Mouse (Mus musculus): ENCODE data around the gene Sln. TPM values are rescaled to one million over a fixed set of nuclear protein-coding genes. Genes with fewer than 3 reads are reported as not detected.
A peak's percentile ranks its signal among the peaks of the same experiment; 100 is the strongest.

Gene Sln
- polyA plus RNA-seq, 1 experiment from 2014 or later, result 34.7 TPM

GRCm38 (mm10) chr9:53848548-53848947, 1.4 kb upstream of the Sln start:
- peaks cover 4% of the 10 kb centered on the region for H3K4me1 ChIP-seq
- H3K27ac ChIP-seq (replicated peaks), result no peak overlapping the region
- H3K27me3 ChIP-seq (replicated peaks), result peaks cover 7% of the 10 kb centered on the region; the same call in 1 of the 2 replicates
- no peaks in the 10 kb centered on the region for H3K9me3 ChIP-seq
- 63% methylated on average over 8 of the region's 8 CpGs for WGBS
- no peak for ATAC-seq (ENCODE audit: extremely low read depth, insufficient number of reproducible peaks, low FRiP score, low TSS enrichment)
- no peaks in the 10 kb centered on the region for H3K36me3 ChIP-seq
- H3K4me3 ChIP-seq, result no peak overlapping the region
- H3K4me2 ChIP-seq, result no peak overlapping the region
- no peak overlapping the region for H3K9ac ChIP-seq

- Histone ChIP-seq H3K4me2 (no peak overlapping the region), H3K9me3 (no peaks in the 10 kb centered on the region), H3K27me3 (replicated peaks) (peaks cover 33% of the 10 kb centered on the region), H3K27ac (replicated peaks) (no peak overlapping the region), H3K4me3 (no peak overlapping the region), H3K36me3 (no peaks in the 10 kb centered on the region), H3K4me1 (peaks cover 18% of the 10 kb centered on the region), H3K9ac (no peak overlapping the region)
- WGBS, result 54% methylated on average over 4 of the region's 4 CpGs
- no peak for ATAC-seq (ENCODE audit: extremely low read depth, insufficient number of reproducible peaks, low FRiP score, low TSS enrichment)
These were observed 2.2 kb downstream of the Sln start for GRCm38 (mm10) chr9:53852158-53852557.

GRCm38 (mm10) chr9:53853672-53854071, 3.7 kb downstream of the Sln start:
- Histone ChIP-seq H3K9ac (no peak overlapping the region), H3K4me3 (no peak overlapping the region), H3K27me3 (replicated peaks) (peaks cover 33% of the 10 kb centered on the region), H3K27ac (replicated peaks) (no peak overlapping the region), H3K4me2 (no peak overlapping the region), H3K4me1 (peaks cover 29% of the 10 kb centered on the region), H3K36me3 (no peaks in the 10 kb centered on the region), H3K9me3 (no peaks in the 10 kb centered on the region)
- ATAC-seq (ENCODE audit: extremely low read depth, insufficient number of reproducible peaks, low FRiP score, low TSS enrichment), result no peak
- WGBS, result 74% methylated on average over 1 of the region's 1 CpGs

GRCm38 (mm10) chr9:53854525-53854924, 4.6 kb downstream of the Sln start:
- Histone ChIP-seq H3K4me2 (no peak overlapping the region), H3K9me3 (no peaks in the 10 kb centered on the region), H3K27me3 (replicated peaks) (peaks cover 33% of the 10 kb centered on the region), H3K36me3 (no peaks in the 10 kb centered on the region), H3K4me1 (peaks cover 29% of the 10 kb centered on the region), H3K27ac (replicated peaks) (no peak overlapping the region), H3K9ac (no peak overlapping the region), H3K4me3 (no peak overlapping the region)
- WGBS, result 78% methylated on average over 1 of the region's 1 CpGs
- ATAC-seq (ENCODE audit: extremely low read depth, insufficient number of reproducible peaks, low FRiP score, low TSS enrichment), result no peak

- no peak; the same call in 1 of the 2 replicates for ATAC-seq (ENCODE audit: extremely low read depth, insufficient number of reproducible peaks, low FRiP score, low TSS enrichment)
- H3K4me3 ChIP-seq, result no peak overlapping the region
- no peaks in the 10 kb centered on the region for H3K36me3 ChIP-seq
- peaks cover 29% of the 10 kb centered on the region for H3K4me1 ChIP-seq
- peaks cover 29% of the 10 kb centered on the region for H3K27me3 ChIP-seq (replicated peaks)
- WGBS, result 23% methylated on average over 5 of the region's 5 CpGs
- H3K27ac ChIP-seq (replicated peaks), result peak overlapping the region; percentile 16; the same call in 1 of the 2 replicates
- H3K9me3 ChIP-seq, result no peaks in the 10 kb centered on the region
- no peak overlapping the region for H3K9ac ChIP-seq
- H3K4me2 ChIP-seq, result no peak overlapping the region
These were observed 7.9 kb downstream of the Sln start for GRCm38 (mm10) chr9:53857864-53858263.

GRCm38 (mm10) chr9:53873239-53873638, 23.3 kb downstream of the Sln start:
- peaks cover 4% of the 10 kb centered on the region; the same call in 1 of the 2 replicates for H3K9me3 ChIP-seq
- ATAC-seq (ENCODE audit: extremely low read depth, insufficient number of reproducible peaks, low FRiP score, low TSS enrichment), result no peak
- 82% methylated on average over 8 of the region's 8 CpGs for WGBS
- H3K36me3 ChIP-seq, result no peaks in the 10 kb centered on the region
- no peak overlapping the region for H3K9ac ChIP-seq
- H3K4me1 ChIP-seq, result no peaks in the 10 kb centered on the region
- H3K4me3 ChIP-seq, result no peak overlapping the region
- no peak overlapping the region for H3K27ac ChIP-seq (replicated peaks)
- H3K27me3 ChIP-seq (replicated peaks), result no peaks in the 10 kb centered on the region
- no peak overlapping the region for H3K4me2 ChIP-seq

GRCm38 (mm10) chr9:53877423-53877822, 27.5 kb downstream of the Sln start:
- Histone ChIP-seq H3K9ac (no peak overlapping the region), H3K4me3 (no peak overlapping the region), H3K9me3 (no peaks in the 10 kb centered on the region), H3K36me3 (no peaks in the 10 kb centered on the region), H3K4me2 (no peak overlapping the region), H3K4me1 (no peaks in the 10 kb centered on the region), H3K27ac (replicated peaks) (no peak overlapping the region), H3K27me3 (replicated peaks) (no peaks in the 10 kb centered on the region)
- WGBS, result 32% methylated on average over 2 of the region's 2 CpGs
- no peak for ATAC-seq (ENCODE audit: extremely low read depth, insufficient number of reproducible peaks, low FRiP score, low TSS enrichment)

- Histone ChIP-seq H3K4me3 (no peak overlapping the region), H3K27me3 (replicated peaks) (no peaks in the 10 kb centered on the region), H3K4me2 (no peak overlapping the region), H3K27ac (replicated peaks) (no peak overlapping the region), H3K9me3 (no peaks in the 10 kb centered on the region), H3K4me1 (no peaks in the 10 kb centered on the region), H3K9ac (no peak overlapping the region), H3K36me3 (no peaks in the 10 kb centered on the region)
- no peak for ATAC-seq (ENCODE audit: extremely low read depth, insufficient number of reproducible peaks, low FRiP score, low TSS enrichment)
- WGBS, result 90% methylated on average over 23 of the region's 23 CpGs
These were observed 33.8 kb downstream of the Sln start for GRCm38 (mm10) chr9:53883588-53884280.

- no peak overlapping the region for H3K4me2 ChIP-seq
- no peaks in the 10 kb centered on the region for H3K9me3 ChIP-seq
- H3K36me3 ChIP-seq, result no peaks in the 10 kb centered on the region
- WGBS, result 3% methylated on average over 1 of the region's 1 CpGs
- ATAC-seq (ENCODE audit: extremely low read depth, insufficient number of reproducible peaks, low FRiP score, low TSS enrichment), result no peak
- H3K27ac ChIP-seq (replicated peaks), result no peak overlapping the region
- no peak overlapping the region for H3K9ac ChIP-seq
- no peak overlapping the region for H3K4me3 ChIP-seq
- no peaks in the 10 kb centered on the region for H3K27me3 ChIP-seq (replicated peaks)
- no peaks in the 10 kb centered on the region for H3K4me1 ChIP-seq
These were observed 40.1 kb downstream of the Sln start for GRCm38 (mm10) chr9:53890075-53890474.

- Histone ChIP-seq H3K36me3 (no peaks in the 10 kb centered on the region), H3K4me3 (no peak overlapping the region), H3K4me2 (no peak overlapping the region), H3K9ac (no peak overlapping the region), H3K4me1 (no peaks in the 10 kb centered on the region), H3K27me3 (replicated peaks) (no peaks in the 10 kb centered on the region), H3K9me3 (no peaks in the 10 kb centered on the region), H3K27ac (replicated peaks) (no peak overlapping the region)
- 74% methylated on average over 7 of the region's 7 CpGs for WGBS
- no peak for ATAC-seq (ENCODE audit: extremely low read depth, insufficient number of reproducible peaks, low FRiP score, low TSS enrichment)
These were observed 45.9 kb downstream of the Sln start for GRCm38 (mm10) chr9:53895827-53896226.

GRCm38 (mm10) chr9:53899836-53900235, 49.9 kb downstream of the Sln start:
- H3K4me1 ChIP-seq, result no peaks in the 10 kb centered on the region
- no peaks in the 10 kb centered on the region for H3K9me3 ChIP-seq
- H3K27me3 ChIP-seq (replicated peaks), result no peaks in the 10 kb centered on the region
- WGBS, result 79% methylated on average over 6 of the region's 6 CpGs
- H3K4me2 ChIP-seq, result no peak overlapping the region
- H3K36me3 ChIP-seq, result no peaks in the 10 kb centered on the region
- no peak overlapping the region for H3K9ac ChIP-seq
- H3K27ac ChIP-seq (replicated peaks), result no peak overlapping the region
- ATAC-seq (ENCODE audit: extremely low read depth, insufficient number of reproducible peaks, low FRiP score, low TSS enrichment), result no peak
- no peak overlapping the region for H3K4me3 ChIP-seq

- H3K9ac ChIP-seq, result no peak overlapping the region
- no peak overlapping the region for H3K27ac ChIP-seq (replicated peaks)
- H3K4me3 ChIP-seq, result no peak overlapping the region
- H3K36me3 ChIP-seq, result no peaks in the 10 kb centered on the region
- H3K4me2 ChIP-seq, result no peak overlapping the region
- H3K9me3 ChIP-seq, result no peaks in the 10 kb centered on the region
- H3K27me3 ChIP-seq (replicated peaks), result no peaks in the 10 kb centered on the region
- no peaks in the 10 kb centered on the region for H3K4me1 ChIP-seq
- WGBS, result 79% methylated on average over 7 of the region's 7 CpGs
- no peak for ATAC-seq (ENCODE audit: extremely low read depth, insufficient number of reproducible peaks, low FRiP score, low TSS enrichment)
These were observed 53.4 kb downstream of the Sln start for GRCm38 (mm10) chr9:53903215-53903842.

Data from heart, embryonic 13.5 days (tissue).